Mouse (Mus musculus) C2C12 (cell line): ENCODE measurements around the gene Omt2a. TPM values are rescaled to one million over a fixed set of nuclear protein-coding genes. Genes with fewer than 3 reads are reported as not detected.
"Not testable (repeated sequence)": the region's sequence is repeated elsewhere in the genome, so short reads cannot be mapped to it uniquely, and the experiment has no call there.

Experiments used
- H3K27me3 ChIP-seq: one replicate; pipeline ENCODE4 v1.6.1; 2011; ENCODE audit not compliant: control insufficient read depth, insufficient read depth, insufficient read length
- H3K36me3 ChIP-seq: one replicate; pipeline ENCODE4 v1.6.1; 2011; ENCODE audit not compliant: control insufficient read depth, insufficient read depth
- H3K4me3 ChIP-seq: one replicate; pipeline ENCODE4 v1.5.1; 2011; ENCODE audit warnings: mild to moderate bottlenecking, control low read depth; ENCODE audit not compliant: poor library complexity, insufficient read depth, severe bottlenecking
- H3K79me2 ChIP-seq: one replicate; pipeline ENCODE4 v1.6.1; 2011; ENCODE audit not compliant: control insufficient read depth, insufficient read depth
- H3K79me3 ChIP-seq: one replicate; pipeline ENCODE4 v1.6.1; 2011; ENCODE audit warnings: low read depth, control low read depth
- H3ac ChIP-seq: one replicate; pipeline ENCODE3; 2011; ENCODE audit warnings: low read depth; ENCODE audit not compliant: control insufficient read depth, insufficient read length
- CTCF ChIP-seq: IDR thresholded peaks from one replicate; pipeline ENCODE4 v1.5.1; 2011; ENCODE audit not compliant: control insufficient read depth, insufficient read depth, insufficient read length
- USF1 ChIP-seq: IDR thresholded peaks from one replicate; pipeline ENCODE4 v1.6.1; 2011; ENCODE audit warnings: low read depth, mild to moderate bottlenecking, control low read depth, moderate library complexity
- polyA plus RNA-seq: library from polyadenylated mRNA; unstranded; fragments of >200 nt; fragmentation: generic; extraction: Trizol; gene quantifications from one replicate; pipeline ENCODE4 v1.2.1, GENCODE M21; 2012; ENCODE audit warnings: missing spikeins

Omt2a gene
- polyA plus RNA-seq, 1 experiment, result not detected

GRCm38 (mm10) chr9:78296089-78296488 lies 18.5 kb downstream of the Omt2a start:
- H3K27me3 ChIP-seq, H3K4me3 ChIP-seq, H3ac ChIP-seq, H3K79me3 ChIP-seq, H3K36me3 ChIP-seq, H3K79me2 ChIP-seq: not testable (repeated sequence)
- TF ChIP-seq CTCF, result peak; percentile 37

- H3ac ChIP-seq, H3K79me3 ChIP-seq, H3K79me2 ChIP-seq, H3K4me3 ChIP-seq, H3K36me3 ChIP-seq, H3K27me3 ChIP-seq: not testable (repeated sequence)
These were observed 19.8 kb downstream of the Omt2a start for GRCm38 (mm10) chr9:78294781-78295180.

- not testable (repeated sequence) for H3K79me3 ChIP-seq, H3K79me2 ChIP-seq, H3ac ChIP-seq, H3K27me3 ChIP-seq, H3K4me3 ChIP-seq, H3K36me3 ChIP-seq
These were observed 20.9 kb downstream of the Omt2a start for GRCm38 (mm10) chr9:78293683-78294082.

- H3K79me2 ChIP-seq, H3K79me3 ChIP-seq: not testable (repeated sequence)
These were observed 22.1 kb downstream of the Omt2a start for GRCm38 (mm10) chr9:78292462-78292861.

GRCm38 (mm10) chr9:78289723-78290122 lies 24.9 kb downstream of the Omt2a start, which contains the start of gene Gm10639:
TSS of gene Gm10639 (plus strand) at chr9:78289923.
- H3K79me3 ChIP-seq, H3K79me2 ChIP-seq, H3ac ChIP-seq, H3K27me3 ChIP-seq, H3K36me3 ChIP-seq, H3K4me3 ChIP-seq: not testable (repeated sequence)

More at GRCm38 (mm10) chr9:78292462-78292861, 22.1 kb downstream of the Omt2a start:
- H3K27me3 ChIP-seq, H3K4me3 ChIP-seq, H3K36me3 ChIP-seq, H3ac ChIP-seq: not testable (repeated sequence)

- not testable (repeated sequence) for H3K27me3 ChIP-seq, H3K4me3 ChIP-seq, H3ac ChIP-seq, H3K36me3 ChIP-seq, H3K79me3 ChIP-seq, H3K79me2 ChIP-seq
These were observed 25.5 kb downstream of the Omt2a start for GRCm38 (mm10) chr9:78289063-78289462.

GRCm38 (mm10) chr9:78282002-78282711 lies 32.4 kb downstream of the Omt2a start:
- H3ac ChIP-seq, H3K36me3 ChIP-seq, H3K4me3 ChIP-seq, H3K79me3 ChIP-seq, H3K79me2 ChIP-seq, H3K27me3 ChIP-seq: not testable (repeated sequence)
- TF ChIP-seq USF1, result peak; percentile 37

- not testable (repeated sequence) for H3K27me3 ChIP-seq, H3ac ChIP-seq, H3K79me3 ChIP-seq, H3K4me3 ChIP-seq, H3K36me3 ChIP-seq, H3K79me2 ChIP-seq
These were observed 43.7 kb downstream of the Omt2a start for GRCm38 (mm10) chr9:78270945-78271344.

Other genes starting within 250 kb of the Omt2a start
- gene Fbxo9, start 205.7 kb downstream of the Omt2a start, polyA plus RNA-seq, result 17.2 TPM
- 6.5 TPM for gene Ick, start 205.6 kb downstream of the Omt2a start, polyA plus RNA-seq
- 102 TPM for gene Gsta4, start 132.0 kb downstream of the Omt2a start, polyA plus RNA-seq
- gene Gsta1, start 84.1 kb downstream of the Omt2a start, polyA plus RNA-seq, result 5.2 TPM
- 0.76 TPM for gene Gm3776, start 57.7 kb downstream of the Omt2a start, polyA plus RNA-seq
- 0.33 TPM for gene Gm10639, start 24.9 kb downstream of the Omt2a start, polyA plus RNA-seq
- gene Omt2b, start 12.8 kb upstream of the Omt2a start, polyA plus RNA-seq, result not detected
- gene Gsta2, start 41.0 kb upstream of the Omt2a start, polyA plus RNA-seq, result 0.09 TPM
- gene Dppa5a, start 53.4 kb upstream of the Omt2a start, polyA plus RNA-seq, result 0.34 TPM
- 0.02 TPM for gene Ooep, start 63.9 kb upstream of the Omt2a start, polyA plus RNA-seq
- gene Ddx43, start 81.0 kb upstream of the Omt2a start, polyA plus RNA-seq, result not detected
- 1.8 TPM for gene Cgas, start 128.4 kb upstream of the Omt2a start, polyA plus RNA-seq
- gene Mto1, start 133.4 kb upstream of the Omt2a start, polyA plus RNA-seq, result 11.2 TPM
- gene Gm17324, start 134.0 kb upstream of the Omt2a start, polyA plus RNA-seq, result not detected
- gene Eef1a1, start 174.4 kb upstream of the Omt2a start, polyA plus RNA-seq, result 7,691 TPM